Mouse (Mus musculus) mammary gland, adult 2 months (tissue): ENCODE measurements around the gene Daglb. TPM values are rescaled to one million over a fixed set of nuclear protein-coding genes. Genes with fewer than 3 reads are reported as not detected.

ENCODE experiments used
- polyA plus RNA-seq: library from polyadenylated mRNA; depleted of rRNA; stranded (reverse); fragments of >200 nt; gene quantifications from 2 replicates; pipeline ENCODE4 v1.2.3, GENCODE M21; 2012; ENCODE audit warnings: low replicate concordance; rRNA removed

Gene Daglb
- 28.7 and 34.3 TPM in 2 replicates for polyA plus RNA-seq

GRCm38 (mm10) chr5:143464100-143464756 lies at the start of gene Daglb:
Daglb (plus strand) TSS chr5:143464584.

GRCm38 (mm10) chr5:143527486-143528307 lies 63.3 kb downstream of the Daglb start, which contains the start of gene Rac1:
Rac1 (minus strand) TSS chr5:143528036.

Other genes with a start within 250 kb of the Daglb start
- gene Spdye4a, start 237.7 kb upstream of the Daglb start, polyA plus RNA-seq: not detected in 2 replicates
- gene Zfp12, start 229.4 kb upstream of the Daglb start, polyA plus RNA-seq: 11.6 and 13.9 TPM in 2 replicates
- gene Zfp316, start 194.6 kb upstream of the Daglb start, polyA plus RNA-seq: 5.4 and 18.9 TPM in 2 replicates
- gene Zfp853, start 171.0 kb upstream of the Daglb start, polyA plus RNA-seq: 2.3 and 3.1 TPM in 2 replicates
- 17.0 and 36.2 TPM in 2 replicates for gene E130309D02Rik, start 149.2 kb upstream of the Daglb start, polyA plus RNA-seq
- 83.0 and 117 TPM in 2 replicates for gene Zdhhc4, start 135.3 kb upstream of the Daglb start, polyA plus RNA-seq
- gene Grid2ip, start 107.2 kb upstream of the Daglb start, polyA plus RNA-seq: 0.04 and 0.27 TPM in 2 replicates
- gene Kdelr2, start 60.7 kb upstream of the Daglb start, polyA plus RNA-seq: 126 and 128 TPM in 2 replicates
- 154 and 377 TPM in 2 replicates for gene Rac1, start 63.5 kb downstream of the Daglb start, polyA plus RNA-seq
- 26.2 and 35.6 TPM in 2 replicates for gene Cyth3, start 157.9 kb downstream of the Daglb start, polyA plus RNA-seq